Mouse (Mus musculus): Measurements from ENCODE around the gene Gripap1.
"Not testable (repeated sequence)": the region's sequence is repeated elsewhere in the genome, so short reads cannot be mapped to it uniquely, and the experiment has no call there.

Gripap1 gene

GRCm38 (mm10) chrX:7778450-7779244, 10.9 kb upstream of the Gripap1 start:
- no peak for DNase-seq (ENCODE audit: low spot score)

GRCm38 (mm10) chrX:7779294-7779693, 10.3 kb upstream of the Gripap1 start:
- no peak for DNase-seq (ENCODE audit: low spot score)

- DNase-seq (ENCODE audit: low spot score), result no peak
Measured at GRCm38 (mm10) chrX:7782603-7783092, 6.9 kb upstream of the Gripap1 start.

DNA sequence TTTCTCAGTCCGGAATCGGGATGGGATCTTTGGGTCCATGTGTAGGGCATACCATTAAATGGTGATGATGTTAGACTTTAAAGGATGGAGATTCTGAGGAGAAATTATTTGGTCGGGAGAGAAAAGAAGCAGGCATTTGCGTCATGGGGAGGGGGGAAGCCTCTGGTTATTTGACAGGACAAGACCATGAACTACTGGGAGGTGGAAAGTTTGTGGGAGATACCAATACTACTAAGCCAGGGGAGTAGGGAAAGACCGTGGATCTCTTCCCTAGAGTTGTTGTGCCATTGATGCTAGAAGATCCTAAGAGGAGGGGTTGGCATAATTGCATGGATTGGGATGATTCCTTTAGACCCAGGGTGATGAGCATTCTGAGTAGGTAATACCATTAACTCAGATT, 744 bp downstream of the Gripap1 start:
- DNase-seq (ENCODE audit: low spot score), result peak; percentile 1

DNA sequence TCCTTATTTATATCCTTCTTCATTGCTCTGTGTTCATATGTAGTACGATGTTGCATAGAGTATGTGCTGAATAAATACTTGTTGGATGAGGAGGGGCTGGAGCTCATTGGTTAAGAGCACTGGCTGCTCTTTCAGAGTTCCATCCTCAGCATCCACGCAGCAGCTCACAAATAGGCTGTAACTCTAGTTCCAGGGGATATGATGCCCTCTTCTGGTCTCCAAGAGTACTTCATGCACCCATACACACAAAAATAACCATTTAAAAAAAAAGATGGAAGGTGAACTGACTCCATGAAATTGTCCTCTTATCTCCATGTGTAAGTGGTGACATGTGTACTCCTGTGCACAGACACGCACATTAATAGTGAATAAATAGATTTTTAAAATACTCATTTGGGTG, 3.8 kb downstream of the Gripap1 start:
- DNase-seq (ENCODE audit: low spot score), result peak; percentile 41

GRCm38 (mm10) chrX:7795016-7795415, 5.5 kb downstream of the Gripap1 start:
- DNase-seq (ENCODE audit: low spot score), result peak; percentile 58

DNA sequence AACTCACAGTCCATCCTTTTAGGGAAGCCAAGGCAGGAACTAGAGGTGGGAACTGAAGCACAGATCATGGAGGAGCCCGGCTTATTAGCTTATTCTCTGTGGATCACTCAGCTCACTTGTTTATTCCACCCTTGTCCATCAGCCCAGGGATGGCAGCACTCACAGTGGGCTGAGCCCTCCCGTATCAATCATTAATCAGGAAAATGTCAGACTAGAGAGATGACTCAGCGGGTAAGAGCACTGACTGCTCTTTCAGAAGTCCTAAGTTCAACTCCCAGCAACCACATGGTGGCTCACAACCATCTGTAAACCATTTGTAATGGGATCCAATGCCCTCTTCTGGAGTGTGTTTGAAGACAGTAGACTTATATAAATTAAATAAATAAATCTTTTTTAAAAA, 7.8 kb downstream of the Gripap1 start:
- no peak for DNase-seq (ENCODE audit: low spot score)

- DNase-seq (ENCODE audit: low spot score), result not testable (repeated sequence)
Measured at GRCm38 (mm10) chrX:7802157-7802556, 12.6 kb downstream of the Gripap1 start.

GRCm38 (mm10) chrX:7815016-7815415, 25.5 kb downstream of the Gripap1 start:
- DNase-seq (ENCODE audit: low spot score), result peak; percentile 18

GRCm38 (mm10) chrX:7821865-7822779, 32.6 kb downstream of the Gripap1 start, which contains the start of gene Kcnd1:
Gene Kcnd1, plus strand, starts transcription at chrX:7822289.
- peak; percentile 19 for DNase-seq (ENCODE audit: low spot score)

DNA sequence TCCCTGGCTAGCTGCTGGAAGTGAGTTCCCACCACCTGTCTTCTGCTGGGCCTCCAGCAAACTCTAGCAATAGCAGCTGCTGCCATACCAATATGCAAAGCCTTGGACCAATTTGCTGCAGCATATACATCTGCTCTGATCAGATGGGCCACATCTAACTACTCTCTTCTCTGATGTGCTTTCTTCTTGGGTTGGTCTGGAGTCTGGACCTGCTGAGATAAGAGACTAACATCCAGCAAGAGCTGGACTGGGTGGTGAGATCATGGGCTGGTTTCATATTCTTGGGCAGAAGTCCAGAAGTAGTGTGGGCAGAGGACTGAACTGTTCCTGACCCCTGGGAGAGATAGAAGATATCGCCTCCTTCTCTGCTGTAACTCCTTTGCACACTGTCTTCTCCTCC, 47.6 kb downstream of the Gripap1 start:
- no peak for DNase-seq (ENCODE audit: low spot score)

DNA sequence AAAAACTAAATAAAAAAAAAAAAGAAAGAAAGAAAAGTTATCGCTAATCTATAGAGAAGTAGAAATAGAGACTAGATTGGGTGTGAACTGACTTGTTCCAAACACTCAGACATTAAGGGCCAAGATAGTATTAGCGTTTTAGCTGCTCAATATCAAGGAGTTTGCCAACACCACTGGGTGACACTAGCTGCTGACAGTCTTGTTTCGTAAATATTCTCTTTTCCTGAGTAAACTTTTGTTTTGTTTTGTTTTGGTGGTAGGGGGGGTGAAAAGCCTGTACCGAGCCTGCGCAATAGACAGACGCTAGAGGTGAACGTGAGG, 51.2 kb downstream of the Gripap1 start:
- no peak for DNase-seq (ENCODE audit: low spot score)

GRCm38 (mm10) chrX:7841163-7842162, 51.9 kb downstream of the Gripap1 start, which contains the start of gene Otud5:
Gene Otud5, plus strand, starts transcription at chrX:7841364.
- DNase-seq (ENCODE audit: low spot score), result peak; percentile 94

- DNase-seq (ENCODE audit: low spot score), result no peak
Measured at GRCm38 (mm10) chrX:7842318-7842717, 52.8 kb downstream of the Gripap1 start.

GRCm38 (mm10) chrX:7847845-7848244, 58.3 kb downstream of the Gripap1 start:
- DNase-seq (ENCODE audit: low spot score), result no peak

DNA sequence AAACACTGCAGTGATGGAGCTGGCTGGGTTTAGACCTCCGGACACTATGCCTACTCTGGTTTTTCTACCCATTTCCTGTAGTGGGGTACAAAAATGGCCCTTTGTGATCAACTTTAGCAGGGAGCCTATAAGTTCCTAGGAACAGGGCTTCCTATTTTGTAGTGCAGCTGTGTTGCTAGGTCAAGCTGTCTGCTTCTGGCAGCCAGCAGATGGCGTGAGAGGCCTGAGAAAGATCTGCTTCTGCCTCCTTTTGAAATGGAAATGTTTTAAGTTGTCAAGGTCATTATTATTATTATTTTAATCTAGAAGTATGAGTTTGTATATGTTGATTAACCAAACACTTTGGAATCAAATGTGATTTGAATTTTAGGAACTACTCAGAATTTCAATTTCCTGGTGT, 65.0 kb downstream of the Gripap1 start:
- DNase-seq (ENCODE audit: low spot score), result peak; percentile 38

- no peak for DNase-seq (ENCODE audit: low spot score)
Measured at GRCm38 (mm10) chrX:7859191-7859753, 69.7 kb downstream of the Gripap1 start.

GRCm38 (mm10) chrX:7863181-7863580, 73.6 kb downstream of the Gripap1 start:
- DNase-seq (ENCODE audit: low spot score), result no peak

GRCm38 (mm10) chrX:7864551-7864950, 75.0 kb downstream of the Gripap1 start:
- no peak for DNase-seq (ENCODE audit: low spot score)

DNA sequence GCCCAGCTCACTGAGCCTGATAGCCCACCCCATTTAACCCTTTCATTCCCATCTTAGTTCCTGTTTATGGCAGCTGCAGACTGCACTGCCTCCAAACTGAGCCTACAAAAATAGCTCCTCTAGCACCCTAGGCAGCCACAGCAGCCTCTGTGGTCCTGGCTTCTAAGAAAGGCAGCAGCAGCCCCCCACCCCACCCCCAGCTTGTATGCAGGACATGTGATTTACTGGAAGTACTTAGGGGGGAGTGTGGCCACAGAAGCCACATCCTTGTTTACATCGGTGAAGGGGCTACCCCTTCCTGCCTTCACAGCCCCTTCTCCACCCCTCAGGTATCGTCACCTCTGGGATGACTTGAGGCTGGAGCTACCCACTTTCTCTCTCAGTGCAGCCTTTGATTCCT, 75.8 kb downstream of the Gripap1 start:
- no peak for DNase-seq (ENCODE audit: low spot score)

- no peak for DNase-seq (ENCODE audit: low spot score)
Measured at GRCm38 (mm10) chrX:7865786-7866185, 76.2 kb downstream of the Gripap1 start.
